Mouse (Mus musculus) brain, adult 2 months (tissue): ENCODE measurements at regions not wholly inside any gene's neighbourhood (a gene's known extent, or its start where the extent isn't known, plus 50 kb on each side); places are given as distances from the start of the nearest gene placed in this dataset.
A peak's percentile ranks its signal among the peaks of the same experiment; 100 is the strongest.

ENCODE experiments used
- DNase-seq: peaks from one replicate; pipeline ENCODE4 v3.0.0; 2011; ENCODE audit warnings: low read depth, low spot score

- DNase-seq = no peak
Measured at GRCm38 (mm10) chr16:84581166-84581565, 66.2 kb downstream of the A730009L09Rik start.

GRCm38 (mm10) chr16:84583323-84583722 lies 68.4 kb downstream of the A730009L09Rik start:
- DNase-seq = peak; percentile 71

GRCm38 (mm10) chr16:84583773-84584229 lies 68.9 kb downstream of the A730009L09Rik start:
- DNase-seq = peak; percentile 19

- no peak for DNase-seq
Measured at GRCm38 (mm10) chr16:84584724-84585399, 69.9 kb downstream of the A730009L09Rik start.

- DNase-seq = no peak
Measured at GRCm38 (mm10) chr16:84592978-84593377, 78.1 kb downstream of the A730009L09Rik start.

GRCm38 (mm10) chr16:84602969-84603368 lies 88.0 kb downstream of the A730009L09Rik start:
- no peak for DNase-seq

- no peak for DNase-seq
Measured at GRCm38 (mm10) chr16:84603465-84604205, 88.7 kb downstream of the A730009L09Rik start.

- peak; percentile 50 for DNase-seq
Measured at GRCm38 (mm10) chr16:84604272-84604975, 89.5 kb downstream of the A730009L09Rik start.

- DNase-seq = peak; percentile 39
Measured at GRCm38 (mm10) chr16:84606010-84606803, 91.3 kb downstream of the A730009L09Rik start.

- no peak for DNase-seq
Measured at GRCm38 (mm10) chr16:84606804-84607095, 91.8 kb downstream of the A730009L09Rik start.

- DNase-seq = no peak
Measured at GRCm38 (mm10) chr16:84607503-84607902, 92.6 kb downstream of the A730009L09Rik start.

GRCm38 (mm10) chr16:84615683-84616082 lies 100.8 kb downstream of the A730009L09Rik start:
- DNase-seq = no peak

GRCm38 (mm10) chr16:84616132-84616531 lies 101.2 kb downstream of the A730009L09Rik start:
- DNase-seq = no peak

- no peak for DNase-seq
Measured at GRCm38 (mm10) chr16:84618379-84618778, 103.5 kb downstream of the A730009L09Rik start.

- no peak for DNase-seq
Measured at GRCm38 (mm10) chr16:84619876-84620275, 105.0 kb downstream of the A730009L09Rik start.

- no peak for DNase-seq
Measured at GRCm38 (mm10) chr16:84620861-84621260, 105.9 kb downstream of the A730009L09Rik start.

- peak; percentile 74 for DNase-seq
Measured at GRCm38 (mm10) chr16:84621300-84622031, 106.5 kb downstream of the A730009L09Rik start.

GRCm38 (mm10) chr16:84623346-84624085 lies 108.6 kb downstream of the A730009L09Rik start:
- DNase-seq = no peak

- no peak for DNase-seq
Measured at GRCm38 (mm10) chr16:84624443-84625109, 109.7 kb downstream of the A730009L09Rik start.
